Mouse (Mus musculus): Measurements from ENCODE around the gene Dll1. TPM values are rescaled to one million over a fixed set of nuclear protein-coding genes. Genes with fewer than 3 reads are reported as not detected.

Dll1 gene
- total RNA-seq (2021) = 10 to 100 TPM; 10.7 to 11.8 TPM

DNA sequence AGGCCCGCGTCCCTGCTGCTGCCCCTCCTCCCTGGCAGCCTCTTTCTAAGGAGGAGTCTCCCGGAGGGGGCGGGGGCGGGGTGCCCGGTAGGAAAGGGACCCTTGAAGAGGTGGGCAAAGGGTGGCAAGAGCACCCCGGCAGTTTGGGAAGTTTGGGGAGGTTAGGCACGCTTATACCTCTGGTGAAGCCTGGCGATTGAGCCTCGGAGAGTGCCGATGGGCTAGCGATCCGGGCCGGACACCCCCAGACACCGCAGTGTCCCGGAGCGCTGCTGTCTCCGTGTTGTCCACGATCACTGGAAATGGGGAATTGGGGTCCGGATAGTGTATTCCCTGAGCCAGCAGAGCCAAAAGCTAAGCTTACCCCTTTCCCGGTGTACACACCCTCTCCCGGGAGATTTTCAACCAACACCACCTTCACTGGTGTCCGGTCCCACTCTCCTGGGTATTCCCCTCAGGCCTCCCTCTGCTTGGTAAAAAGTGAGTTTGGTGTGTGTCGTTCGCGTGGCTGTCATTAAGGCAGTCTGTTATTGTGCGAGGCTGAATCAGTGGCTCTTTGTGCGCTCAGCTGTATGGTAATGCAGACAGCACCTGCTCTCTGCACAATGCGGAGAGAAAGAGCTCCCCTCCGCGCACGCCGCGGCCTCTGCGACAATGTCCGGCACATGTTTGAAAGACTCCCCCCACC lies at the start of gene Dll1:
Dll1 (minus strand) TSS at position 379 of the 688 bp plus-strand sequence.
- peak in 1 of 2 experiments; percentile 41 for DNase-seq

DNA sequence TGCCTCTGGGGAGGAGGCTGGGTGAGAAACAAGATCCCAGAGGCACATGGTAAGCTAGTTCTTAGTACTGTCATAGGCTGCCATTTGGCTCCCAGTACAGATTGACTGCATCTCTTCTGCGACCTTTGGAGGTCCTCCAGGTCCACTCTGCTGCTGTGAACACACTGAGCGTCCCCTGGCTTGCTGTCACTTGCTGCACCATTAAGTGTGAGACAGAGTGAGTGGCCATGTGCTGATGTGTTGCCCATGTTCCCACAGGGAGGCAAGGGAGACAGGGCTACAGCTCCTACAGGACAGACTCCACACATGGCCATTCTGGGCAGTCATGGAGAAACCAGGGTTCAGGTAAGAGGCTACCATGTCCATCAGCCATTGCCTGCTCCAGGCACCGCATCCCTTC lies 49.3 kb upstream of the Dll1 start:
- DNase-seq = no peak

DNA sequence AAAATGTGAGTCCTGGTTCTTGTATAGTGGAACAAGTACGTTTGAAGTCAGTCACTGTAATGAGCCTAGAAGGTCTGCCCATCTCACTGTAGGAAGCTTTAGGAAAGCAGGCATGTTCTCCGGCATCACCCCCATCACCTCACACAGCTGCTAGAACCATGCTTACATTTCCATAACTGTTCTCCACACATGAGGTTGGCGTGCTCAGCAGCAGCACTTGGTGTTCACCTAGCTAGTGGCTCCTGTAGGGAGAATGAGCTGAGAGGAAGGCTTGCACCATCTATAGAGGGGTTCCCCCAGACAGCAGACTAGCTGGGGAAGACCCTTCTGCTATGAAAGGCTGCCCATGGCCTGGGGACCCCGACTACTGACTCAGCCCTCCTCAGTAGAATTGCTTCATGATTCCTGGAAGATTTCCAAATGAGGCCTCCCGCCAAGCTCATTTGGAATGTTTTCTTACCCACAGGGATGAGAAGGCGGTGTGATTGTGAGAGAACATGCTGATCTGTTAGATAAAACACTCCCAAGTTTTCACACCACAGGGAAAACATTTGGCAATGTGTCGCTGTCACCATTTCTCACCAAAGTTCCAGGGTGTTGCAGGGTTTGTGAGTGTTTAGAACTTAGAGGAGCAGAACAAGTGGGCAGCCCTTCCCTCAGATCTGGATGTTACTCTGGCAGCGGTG lies 46.6 kb upstream of the Dll1 start:
- DNase-seq = peak; percentile 60 to 63

DNA sequence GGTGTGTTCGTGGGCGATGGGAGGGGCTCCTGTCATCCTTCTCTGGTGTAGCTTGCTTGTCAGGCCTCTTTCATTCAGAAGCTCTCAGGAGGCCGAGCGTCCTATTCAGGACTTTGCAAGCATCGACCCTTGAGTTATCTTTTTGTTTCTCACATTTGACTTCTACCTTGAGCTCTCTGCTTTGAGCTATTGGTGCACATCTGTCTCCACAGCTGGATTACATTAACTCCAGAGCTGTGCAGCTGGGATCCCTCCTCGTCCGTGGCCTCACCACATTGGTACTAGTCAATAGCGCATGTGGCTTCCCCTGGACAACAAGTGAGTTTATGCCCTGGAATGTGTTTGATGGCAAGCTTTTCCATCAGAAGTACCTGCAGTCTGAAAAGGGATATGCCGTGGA lies 46.0 kb upstream of the Dll1 start:
- no peak for DNase-seq

DNA sequence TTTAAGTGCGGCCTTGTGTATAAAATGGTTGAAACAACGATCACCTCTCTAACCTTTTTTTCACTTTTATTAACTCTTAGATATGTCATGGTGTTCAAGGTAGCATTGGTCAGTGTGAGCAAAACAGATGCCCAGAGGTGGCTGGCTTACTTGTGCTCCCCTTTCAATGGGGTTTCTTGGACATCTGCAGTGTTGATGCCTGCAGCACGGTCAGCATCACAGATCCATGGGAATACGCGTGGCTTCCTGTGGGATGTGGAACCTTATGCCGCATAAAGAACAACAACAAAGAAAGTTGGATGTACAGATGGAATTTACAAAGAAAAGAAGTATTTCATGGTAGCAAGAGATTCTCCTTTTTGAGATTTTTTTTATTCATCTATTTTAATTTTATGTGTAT lies 44.8 kb upstream of the Dll1 start:
- DNase-seq = no peak

DNA sequence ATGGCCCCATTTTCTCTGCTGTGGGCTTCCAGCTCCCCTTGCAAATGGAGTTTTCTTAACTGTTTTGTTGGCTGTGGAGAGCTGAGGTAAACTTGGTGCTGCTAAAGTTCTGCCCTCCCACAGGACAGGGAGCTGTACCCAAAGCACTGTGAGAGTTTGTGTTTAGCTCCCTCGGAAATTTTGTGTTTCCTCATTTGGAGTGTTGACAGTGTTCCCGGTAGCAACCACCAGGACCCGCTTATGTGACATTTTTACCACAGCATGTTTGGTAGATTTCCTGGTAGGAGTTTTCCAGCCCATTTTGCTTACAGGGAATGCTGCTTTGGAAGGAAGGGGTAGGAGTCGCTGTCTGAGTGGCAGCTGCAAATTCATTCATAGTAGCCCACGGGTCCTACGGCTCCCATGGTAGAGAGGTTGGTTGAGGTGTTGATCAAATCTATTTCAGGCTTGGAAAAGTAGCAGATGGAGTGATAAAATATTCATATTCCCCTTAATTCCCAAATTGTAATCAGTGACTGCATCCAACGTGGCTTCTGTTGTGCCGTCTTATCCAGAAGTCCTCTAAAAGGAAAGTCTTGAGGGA lies 43.4 kb upstream of the Dll1 start:
- peak in 1 of 2 experiments; percentile 31 for DNase-seq

DNA sequence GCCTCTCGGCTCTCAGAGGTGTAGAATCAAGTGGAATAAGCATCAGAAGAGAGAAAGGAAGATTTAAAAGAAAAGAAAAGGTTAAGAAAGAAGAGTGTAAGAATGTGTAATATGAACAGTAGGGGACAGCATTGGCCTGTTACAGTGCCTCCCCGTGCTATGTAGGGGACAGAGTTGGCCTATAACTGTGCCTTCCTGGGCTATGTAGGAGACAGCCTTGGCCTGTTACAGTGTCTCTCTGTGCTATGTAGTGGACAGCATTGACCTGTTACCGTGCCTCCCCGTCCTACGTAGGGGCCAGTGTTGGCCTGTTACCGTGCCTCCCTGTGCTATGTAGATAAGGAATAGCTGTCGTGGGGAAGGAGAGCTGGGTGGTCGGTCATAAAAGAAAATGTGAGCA lies 42.9 kb upstream of the Dll1 start:
- no peak for DNase-seq

DNA sequence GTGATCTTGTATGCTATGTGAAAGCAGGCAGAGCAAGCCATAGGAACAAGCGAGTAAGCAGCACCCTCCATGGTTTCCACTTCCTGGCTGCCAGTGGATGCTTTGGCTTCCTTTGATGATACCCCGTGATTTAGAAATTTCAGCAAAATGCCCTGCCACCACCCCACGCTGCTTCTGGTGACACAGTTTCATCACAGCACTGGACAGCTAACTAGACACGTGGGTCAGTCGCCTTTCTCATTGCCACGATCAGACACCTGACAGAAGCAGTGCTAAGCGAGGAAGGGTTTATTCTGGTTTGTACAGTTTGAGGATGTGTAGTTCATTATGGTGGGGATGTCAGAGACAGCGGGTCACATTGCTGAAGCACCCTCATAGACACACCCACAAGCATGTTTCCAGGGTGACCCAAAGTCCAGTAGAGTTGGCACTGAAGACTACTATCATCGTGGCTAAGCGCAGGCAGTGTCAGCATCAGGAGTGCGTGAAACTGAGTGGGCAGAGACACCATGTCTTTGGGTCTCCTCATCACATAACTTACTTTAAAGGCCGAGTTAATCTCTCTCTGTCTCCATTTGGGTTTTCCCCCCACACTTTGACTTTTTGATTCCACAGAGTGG lies 40.0 kb upstream of the Dll1 start:
- DNase-seq = no peak

DNA sequence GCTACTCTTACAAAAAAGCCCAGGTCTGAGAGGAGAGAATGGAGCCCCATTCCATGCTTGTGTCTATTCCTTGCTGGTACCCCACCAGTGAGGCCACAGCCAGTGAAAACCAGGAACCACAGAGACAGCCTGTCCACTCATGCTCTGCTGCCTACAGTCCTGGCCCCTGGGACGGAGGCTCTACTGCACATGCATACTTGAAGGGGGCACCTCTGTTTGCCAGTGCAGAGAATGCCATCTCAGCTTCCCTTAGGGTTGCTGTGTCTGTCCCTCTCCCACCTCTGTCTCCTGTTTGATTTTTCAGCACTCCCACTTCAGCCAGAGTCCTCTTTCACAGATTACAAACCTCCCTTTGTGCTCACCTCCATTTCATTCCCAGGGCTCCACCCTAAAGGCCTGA lies 34.2 kb upstream of the Dll1 start:
- DNase-seq = no peak

DNA sequence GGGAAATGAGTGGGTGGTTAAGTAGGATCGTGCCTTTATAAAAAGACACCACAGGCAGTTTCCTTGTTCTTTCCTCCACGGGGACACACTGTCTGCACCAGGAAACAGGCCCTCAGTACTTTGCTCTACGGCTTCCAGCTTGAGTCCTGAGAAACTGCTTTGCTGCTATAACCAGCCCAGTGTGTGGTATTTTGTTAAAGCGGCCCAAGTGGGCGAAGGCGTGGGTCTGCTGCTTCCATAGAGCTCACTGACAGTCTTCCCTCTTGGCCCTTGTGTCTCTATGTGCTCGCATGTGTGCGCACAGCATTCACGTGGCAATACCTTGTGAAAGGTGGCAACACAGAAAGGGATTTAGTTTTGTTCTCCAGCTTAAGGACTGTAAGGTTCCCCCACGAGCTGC lies 32.6 kb upstream of the Dll1 start:
- DNase-seq = no peak

DNA sequence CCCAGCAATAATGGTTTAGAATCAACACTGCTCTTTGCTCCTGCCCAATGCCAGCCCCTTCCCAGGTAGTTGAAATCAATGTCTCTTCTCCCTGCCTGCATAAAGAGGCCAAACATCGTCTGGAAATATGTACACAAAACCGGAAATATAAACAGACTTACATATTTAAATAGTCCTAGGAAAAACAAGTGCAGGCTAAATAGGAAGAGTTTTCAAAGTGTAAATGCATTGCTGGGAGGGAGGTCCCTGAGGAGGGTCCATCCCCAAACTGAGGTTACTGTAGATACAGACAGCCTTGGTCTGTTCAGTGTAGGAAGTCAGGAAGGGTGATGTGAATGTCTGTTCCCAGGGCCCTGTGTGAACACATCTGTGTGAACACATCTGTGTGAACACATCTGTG lies 29.9 kb upstream of the Dll1 start:
- DNase-seq = no peak

DNA sequence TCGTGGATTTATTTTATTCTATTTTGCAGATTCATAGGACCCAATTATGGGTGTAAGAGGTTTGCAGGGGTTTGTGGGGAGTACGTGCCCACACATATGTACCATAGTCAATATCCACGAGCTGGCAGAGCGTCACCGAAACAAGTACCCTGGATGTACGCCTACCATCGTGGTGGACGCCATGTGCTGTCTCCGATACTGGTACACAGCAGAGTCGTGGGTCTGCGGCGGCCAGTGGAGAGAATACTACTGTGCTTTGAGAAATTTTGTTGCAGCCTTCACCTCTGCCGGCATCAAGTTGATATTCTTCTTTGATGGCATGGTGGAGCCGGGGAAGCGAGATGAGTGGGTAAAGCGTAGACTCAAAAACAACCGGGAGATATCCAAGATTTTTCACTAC lies 25.0 kb upstream of the Dll1 start:
- DNase-seq = no peak

DNA sequence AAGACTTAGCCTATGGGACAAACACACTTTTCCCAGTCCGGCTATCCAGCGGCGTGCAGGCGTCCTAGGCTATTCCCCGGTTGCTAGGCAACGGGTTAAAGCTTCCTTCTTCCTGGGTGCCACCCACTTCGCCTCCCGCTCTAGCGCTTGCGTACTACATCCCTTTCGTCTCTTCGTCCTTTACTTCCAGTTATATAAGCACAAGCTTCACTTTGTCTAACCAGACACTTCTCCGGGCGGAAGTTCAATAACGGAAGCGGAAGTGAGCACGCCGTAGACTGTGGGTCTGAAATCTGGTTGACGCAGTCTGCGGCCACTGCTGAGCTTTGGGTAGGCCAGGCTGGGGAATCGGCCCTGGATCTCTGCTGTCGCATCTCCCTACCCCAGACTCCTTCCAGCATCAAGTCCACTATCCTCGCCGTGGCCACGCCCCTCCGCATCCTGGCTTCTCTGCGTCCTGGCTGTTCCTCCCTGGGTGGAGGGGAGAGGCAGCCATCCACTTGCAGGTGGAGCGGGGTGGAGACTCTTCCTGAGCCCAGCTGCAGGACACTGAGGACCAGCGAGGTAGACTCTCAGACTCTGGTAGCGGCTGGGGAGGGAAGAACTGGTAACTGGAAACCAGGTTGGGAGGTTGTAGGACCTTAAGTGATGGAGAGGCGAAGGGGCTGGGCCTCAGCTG lies 19.5 kb upstream of the Dll1 start, which contains the start of gene Fam120b:
Fam120b (plus strand) TSS at position 206 of the 679 bp plus-strand sequence.
- peak; percentile 89 to 91 for DNase-seq

DNA sequence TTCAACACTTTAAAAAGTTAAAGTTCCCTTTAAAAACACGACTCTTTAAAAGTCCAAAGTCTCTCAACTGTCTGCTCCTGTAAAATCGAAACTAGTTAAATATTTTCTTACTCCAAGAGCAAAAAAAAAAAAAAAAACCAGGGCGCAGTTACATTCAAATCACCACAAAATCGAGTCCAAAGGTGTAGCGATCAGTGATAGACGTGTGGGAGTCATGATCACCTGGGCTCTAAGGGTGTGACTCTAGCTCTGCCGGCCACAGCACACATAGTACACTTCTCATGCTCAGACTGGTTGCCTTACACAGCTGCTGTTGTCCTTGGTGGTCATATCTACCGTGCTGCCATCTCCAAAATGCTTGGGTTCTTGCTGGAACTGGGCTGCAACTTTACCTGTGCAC lies 12.7 kb upstream of the Dll1 start:
- DNase-seq = no peak

DNA sequence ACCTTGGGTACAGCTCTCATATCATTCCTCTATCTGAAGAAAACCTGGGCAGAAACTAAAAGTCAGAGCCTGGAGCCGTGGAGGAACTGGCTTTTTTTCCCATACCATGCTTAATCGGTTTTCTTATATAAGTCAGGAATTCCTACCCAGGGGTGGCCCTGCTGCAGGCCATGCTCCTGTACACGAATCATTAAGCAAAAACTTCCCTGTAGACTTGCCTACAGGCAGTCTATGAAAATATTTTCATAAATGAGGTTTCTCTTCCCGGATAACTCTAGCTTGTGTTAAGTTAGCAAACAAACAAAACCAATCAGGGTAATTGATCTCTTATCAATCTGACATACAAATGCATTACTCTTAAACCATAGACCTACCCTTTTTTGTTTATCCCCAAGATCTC lies 12.2 kb upstream of the Dll1 start:
- no peak for DNase-seq

DNA sequence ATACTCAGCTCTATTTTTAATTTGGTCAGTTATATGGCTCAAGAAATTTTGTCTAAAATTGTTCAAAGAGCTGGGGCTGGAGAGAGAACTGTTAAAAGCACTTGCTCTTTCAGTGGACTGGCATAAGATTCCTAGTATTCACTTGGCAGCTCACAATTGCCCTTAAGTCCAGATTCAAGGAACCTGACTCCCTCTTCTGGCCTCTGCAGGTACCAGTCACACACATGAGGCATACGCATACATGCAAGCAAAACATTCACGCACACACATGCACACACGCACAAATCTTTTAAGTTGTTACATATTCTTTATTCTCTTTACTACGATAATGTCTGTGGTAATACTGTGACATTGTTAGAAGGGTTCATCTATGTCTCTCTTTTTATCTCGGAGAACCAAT lies 6.7 kb upstream of the Dll1 start:
- no peak for DNase-seq

DNA sequence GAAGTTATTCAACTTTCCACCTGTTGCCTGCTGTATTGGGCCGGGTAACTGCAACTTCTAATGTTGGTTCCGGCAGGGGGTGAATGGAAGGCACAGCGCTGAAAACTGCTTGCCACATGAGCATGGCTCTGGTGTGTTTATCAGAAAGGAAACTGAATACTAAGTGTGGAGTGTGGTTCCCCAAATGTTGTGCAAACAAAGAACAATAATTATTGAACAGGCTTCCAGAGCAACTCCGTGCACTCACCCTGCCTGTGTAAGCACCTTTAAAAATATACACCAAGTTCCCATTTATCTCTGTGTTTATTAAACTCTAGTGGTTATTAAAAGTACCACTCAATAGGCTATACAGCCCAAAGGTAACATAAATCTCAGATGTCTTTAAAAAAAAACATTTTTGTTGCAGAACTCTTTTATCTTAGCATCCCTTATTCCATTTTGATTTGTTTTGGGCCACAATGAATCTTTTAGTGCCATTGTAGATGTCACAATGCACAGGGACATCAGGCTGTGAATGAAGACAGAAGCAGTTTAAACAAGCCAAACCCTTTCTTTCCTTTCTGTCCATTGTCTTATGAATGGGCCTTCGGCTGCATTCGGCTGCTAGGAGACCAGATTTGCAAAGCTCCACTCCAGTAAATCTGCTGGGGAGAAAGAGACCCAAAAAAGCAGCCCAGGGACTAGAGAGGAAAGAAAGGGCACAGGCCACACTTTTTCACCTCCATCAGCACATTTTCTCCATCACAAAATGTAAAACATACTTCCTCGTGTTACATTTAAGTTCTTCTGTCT lies 5.4 kb upstream of the Dll1 start:
- no peak for DNase-seq

DNA sequence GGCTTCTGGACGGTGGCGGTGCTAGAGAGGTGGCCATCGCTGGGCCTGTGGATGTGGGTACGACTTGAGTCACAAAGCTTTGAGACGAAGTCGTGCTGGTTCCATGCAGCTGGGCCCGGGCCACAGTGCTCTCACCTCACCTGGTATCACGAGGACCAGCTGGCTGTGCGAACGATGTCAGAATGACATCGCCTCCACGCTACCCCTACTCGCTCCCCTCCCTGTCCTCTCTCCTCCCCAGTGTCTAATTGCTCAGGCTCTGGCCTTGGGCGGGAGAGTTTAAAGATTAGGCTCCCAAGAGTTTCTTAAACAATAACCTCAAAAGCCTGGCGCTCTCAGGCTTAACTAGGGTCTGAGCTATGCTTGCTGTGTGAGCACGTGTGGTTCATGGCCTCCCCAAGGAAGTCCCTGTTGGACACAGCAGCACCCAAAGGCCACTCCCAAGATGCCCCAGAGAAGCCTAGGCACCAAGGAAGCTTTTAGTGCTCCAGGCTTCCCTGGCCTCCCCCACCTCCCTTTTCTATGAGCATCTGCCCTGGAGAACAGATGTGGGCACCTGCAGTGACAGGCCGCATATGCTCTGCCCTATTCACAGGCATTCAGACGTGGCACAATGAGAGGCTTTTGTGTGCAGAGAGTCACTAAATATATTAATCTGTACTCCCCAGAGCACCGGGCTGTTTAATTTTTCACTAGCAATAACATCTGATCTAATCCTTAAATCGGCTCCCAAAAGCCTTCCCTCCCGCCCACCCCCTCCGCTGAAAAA lies 4.6 kb upstream of the Dll1 start:
- DNase-seq = no peak

DNA sequence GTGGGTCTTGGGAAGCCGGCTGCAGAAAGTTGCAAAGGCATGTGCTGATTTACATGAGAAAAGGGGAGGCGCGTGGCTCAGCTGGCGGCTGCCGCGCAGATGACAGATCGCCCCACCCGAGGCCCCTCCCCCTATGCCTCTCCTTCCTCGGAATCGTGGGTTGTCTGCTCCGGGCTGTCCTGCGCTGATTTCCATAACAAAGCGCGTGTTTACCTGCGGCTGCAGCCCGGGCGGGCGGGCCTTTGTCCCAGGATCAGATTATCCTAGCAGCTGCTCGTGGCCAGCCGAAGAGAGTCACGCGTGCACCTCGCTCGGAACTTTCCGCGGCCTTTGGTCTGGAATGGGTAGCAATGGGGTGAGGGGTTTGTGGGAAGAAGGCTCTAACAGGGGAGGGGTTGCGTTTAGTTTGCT lies 4.0 kb upstream of the Dll1 start:
- DNase-seq = peak in 1 of 2 experiments; percentile 30

DNA sequence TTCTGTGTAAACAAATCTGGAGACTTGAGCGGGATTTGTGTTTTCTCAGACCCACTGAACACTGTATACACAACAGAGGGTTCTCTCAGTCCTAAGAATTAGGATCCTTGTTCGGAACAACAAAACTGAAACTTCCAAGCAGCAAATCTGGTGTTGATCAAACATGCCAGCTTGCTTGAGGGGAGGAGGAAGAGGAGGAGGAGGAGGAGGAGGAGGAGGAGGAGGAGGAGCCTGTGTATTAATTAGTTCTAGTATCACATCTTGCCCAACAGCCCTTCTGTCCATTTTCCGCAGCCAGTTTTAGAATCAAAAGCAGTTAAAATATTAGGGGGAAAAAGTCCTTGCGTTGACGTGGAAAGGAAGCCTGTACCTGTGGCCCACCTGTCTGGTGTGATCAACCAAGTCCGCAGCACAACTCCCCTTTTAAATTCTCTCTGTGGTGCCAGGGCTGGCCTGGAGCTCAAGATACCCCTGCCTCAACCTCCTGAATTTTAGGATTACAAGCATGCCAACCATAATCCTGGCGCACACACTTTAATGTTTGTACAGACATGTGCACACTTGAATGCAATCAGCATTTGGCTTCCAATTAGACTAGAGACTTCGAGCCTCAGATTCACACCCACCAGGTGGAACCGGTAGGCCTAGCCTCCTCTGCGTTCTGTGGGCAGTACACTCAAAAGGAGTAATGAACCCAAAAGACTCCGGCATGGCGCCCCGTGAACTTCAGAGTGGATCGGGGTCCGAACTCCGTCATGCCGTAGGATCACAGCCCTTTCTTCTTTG lies 3.3 kb upstream of the Dll1 start:
- DNase-seq = no peak

Measured in layer of hippocampus, postnatal 36 days (tissue).